Mouse (Mus musculus): ENCODE data around the gene 6330409D20Rik. TPM values are rescaled to one million over a fixed set of nuclear protein-coding genes. Genes with fewer than 3 reads are reported as not detected.

The 6330409D20Rik gene
- not detected for polyA plus RNA-seq (2015; fragmentation: Illumina TruSeq; extraction: RNeasy Lipid Tissue Mini Kit (QIAGEN cat#74804); ENCODE audit: insufficient read depth, low replicate concordance)

DNA sequence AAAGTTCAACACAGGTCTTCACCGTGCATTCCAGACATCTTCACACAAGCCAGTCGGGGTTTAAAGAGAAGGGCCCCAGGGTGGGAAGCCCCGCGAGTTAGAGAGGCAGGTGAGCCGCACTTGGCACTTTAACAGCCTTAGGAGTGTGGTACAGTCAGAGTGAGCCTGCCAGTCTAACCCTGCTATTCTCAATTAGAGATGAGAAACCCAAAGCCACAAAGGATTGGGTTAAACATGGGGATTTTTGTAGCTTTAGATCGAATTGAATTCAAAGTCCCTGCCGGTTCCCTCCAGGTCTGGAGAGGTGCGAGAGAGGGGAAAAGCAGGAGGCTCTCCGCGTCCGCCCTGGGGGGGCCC, at the start of gene 6330409D20Rik:
Gene 6330409D20Rik (minus strand): TSS at position 101 of the 357 bp plus-strand sequence.

DNA sequence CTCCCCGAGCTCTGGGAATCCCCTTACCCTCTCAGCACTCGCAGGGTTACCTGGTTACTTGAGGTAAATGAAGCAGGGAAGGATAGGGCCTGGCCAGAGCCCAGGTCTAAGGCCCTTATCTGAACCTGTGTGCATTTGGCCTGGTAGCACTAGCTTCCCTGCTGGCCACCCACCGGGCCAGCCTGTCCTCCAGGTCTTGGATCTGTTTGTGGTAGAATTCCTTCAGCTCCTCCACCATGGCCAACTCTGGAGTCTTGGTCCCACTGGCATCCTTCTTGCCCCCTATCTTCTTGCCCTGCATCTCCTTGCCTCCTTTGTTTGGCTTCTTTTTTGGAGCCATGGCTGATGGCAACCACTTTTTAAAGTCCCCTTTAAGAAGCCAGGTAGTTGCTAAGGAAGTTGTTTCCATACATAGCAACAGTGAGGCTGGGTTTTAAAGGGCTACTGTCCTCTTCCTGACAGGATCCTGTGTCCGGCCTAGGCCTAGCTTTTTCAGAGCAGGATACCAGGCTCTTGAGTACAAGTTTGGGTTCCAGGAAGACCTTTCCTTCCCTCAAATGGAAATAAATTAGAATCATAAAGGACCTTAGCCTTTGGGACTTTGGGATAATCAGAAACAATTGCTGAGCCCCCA, 43.3 kb upstream of the 6330409D20Rik start, which contains the start of gene Cfap157:
Gene Cfap157 (minus strand): TSS at position 381 of the 634 bp plus-strand sequence.

DNA sequence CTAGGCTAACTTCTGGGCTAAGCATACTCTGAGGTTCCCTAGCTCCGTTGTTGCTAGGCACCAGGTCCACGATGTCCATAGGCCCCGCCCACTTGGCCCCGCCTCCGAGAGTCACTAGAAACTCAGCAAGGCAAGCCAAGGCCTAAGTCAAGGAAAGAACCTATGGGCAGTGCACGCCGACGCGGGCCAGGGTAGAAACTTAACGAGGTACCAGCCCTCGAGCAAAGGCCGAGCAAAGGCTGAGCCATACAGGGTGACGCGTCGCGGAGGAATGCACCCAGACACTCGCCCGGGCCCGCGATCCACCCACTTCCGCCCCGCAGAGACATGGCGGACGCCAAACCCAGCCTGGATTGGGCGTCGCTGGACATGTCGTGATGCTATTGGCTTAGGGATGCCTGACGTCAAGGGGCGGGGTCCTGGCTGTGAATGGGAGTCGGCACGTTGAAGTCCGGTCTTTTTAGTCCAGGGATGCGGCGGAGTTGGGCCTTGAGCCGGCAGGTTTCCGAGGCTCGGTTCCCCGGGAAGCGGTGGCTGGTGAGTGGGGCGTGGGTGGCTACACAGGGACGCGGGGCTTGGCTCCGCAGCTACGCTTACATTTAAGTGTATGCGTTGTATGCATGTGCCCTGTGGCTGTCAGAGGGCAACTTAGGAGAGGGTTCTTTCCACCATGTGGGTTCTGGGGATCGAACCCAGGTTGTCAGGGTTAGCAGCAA, 34.7 kb upstream of the 6330409D20Rik start, which contains the start of the genes Ttc16 and Ptrh1:
Gene Ttc16 (minus strand): TSS at position 275 of the 716 bp plus-strand sequence.
Gene Ptrh1 (plus strand): TSS at position 428 of the 716 bp plus-strand sequence.

DNA sequence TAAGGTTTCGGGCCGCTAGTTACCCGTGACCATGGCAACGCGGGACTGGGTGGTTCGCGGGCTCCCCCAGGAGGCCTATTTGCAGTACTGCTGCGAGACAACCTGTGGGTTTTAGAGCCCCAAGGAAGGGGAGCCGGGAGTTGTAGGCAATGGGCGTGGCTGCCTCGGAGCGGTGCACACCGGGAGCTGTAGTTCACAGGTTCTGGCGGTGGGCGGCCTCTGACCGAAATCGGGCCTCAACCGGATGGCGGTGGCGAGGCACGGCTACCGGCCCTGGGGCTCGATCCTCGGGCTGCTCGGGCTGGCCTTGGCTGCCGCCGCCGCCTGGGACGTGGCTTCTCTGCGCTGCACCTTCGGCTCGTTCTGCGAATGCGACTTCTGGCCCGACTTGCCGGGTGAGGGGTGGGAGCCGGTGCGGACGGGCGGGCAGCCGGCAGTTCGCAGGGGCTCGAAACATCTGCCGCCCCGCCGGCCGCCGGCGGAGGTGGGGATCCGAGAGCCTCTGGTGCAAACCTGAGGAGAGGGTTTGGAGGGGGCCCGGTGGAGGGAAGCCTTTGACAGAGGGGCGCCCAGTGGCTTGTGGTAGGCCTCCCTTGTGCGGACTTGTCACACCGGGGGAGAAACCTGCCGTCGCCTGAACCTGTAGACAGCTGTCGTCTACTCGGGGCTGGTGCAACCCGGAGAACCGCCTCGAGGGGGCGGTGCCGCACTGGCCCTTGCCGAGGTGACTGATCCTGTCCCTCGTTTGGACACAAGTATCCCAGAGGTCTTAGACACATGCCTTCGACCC, 16.4 kb upstream of the 6330409D20Rik start, which contains the start of gene Tor2a:
Gene Tor2a (plus strand): TSS at position 179 of the 790 bp plus-strand sequence.

DNA sequence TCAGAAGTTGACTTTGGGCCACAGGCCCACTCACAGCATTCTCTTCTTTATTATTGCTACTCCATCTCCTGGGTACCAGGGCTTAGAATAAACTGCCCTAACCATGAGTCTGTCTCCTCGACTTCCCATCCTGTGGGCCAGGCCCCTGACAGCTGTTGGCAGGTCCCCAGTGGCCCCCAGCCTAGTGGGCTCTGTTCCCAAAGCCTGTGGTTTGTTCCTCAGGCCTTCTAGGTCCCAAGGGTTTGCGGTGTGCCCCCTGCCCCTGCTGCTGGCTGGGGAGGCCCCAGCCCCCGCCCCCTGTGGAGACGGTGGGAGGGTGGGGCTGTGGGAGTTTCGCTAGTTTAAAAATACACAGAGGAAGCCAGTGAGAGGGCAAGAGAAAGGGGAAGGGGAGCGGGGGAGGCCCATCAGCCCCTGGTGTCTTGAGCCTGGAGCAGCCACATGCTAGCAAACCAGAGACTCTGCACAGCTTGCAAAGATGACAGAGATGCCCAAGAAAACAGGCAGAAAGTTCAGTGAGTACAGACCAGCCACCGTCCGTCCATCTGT, 20.1 kb downstream of the 6330409D20Rik start, which contains the start of gene Sh2d3c:
Gene Sh2d3c (plus strand): TSS at position 375 of the 549 bp plus-strand sequence.

DNA sequence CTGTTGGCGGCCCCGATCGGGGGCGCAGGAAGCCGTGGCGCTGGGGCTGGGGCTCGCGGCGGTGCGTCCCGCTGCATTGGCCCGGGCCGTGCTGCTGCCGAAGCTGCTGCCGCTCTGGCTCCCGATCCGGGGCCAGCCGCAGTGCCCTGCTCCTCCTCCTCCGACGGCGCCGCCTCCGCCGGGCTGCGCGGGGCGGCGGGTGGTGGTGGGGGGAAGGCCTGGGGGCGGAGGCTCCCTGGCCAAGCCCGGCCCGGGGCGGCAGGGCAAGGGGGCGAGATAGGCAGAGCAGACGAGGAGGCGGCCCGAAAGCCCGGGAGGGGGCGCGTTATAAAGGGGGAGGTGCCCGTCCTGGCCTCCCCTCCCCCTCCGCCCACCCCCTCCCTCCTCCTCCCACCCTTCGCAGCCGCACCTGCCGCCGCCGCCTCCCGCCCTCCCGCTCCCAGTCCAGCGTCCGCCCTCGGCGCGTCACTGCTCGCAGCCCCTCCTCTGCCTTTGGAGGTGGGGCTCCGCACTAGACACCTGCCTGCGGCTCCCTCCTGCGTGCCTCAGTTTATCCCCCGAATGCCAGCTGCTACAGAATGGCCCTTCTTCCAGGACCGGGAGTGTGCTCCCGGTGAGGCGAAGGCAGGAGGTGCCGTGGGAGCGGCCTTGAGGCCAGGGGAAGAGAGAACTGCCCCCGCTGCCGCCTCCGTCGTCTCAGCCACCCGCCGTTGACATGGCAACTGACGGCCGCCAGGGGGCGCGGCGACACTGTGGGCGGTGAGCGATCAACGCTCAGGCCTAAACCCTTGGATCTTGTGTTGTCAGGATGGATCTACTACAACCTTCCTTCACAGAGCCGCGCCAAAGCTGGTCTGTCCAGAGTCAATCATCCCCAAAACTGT, 27.6 kb downstream of the 6330409D20Rik start, which contains the start of gene Cdk9:
Gene Cdk9 (minus strand): TSS at position 143 of the 884 bp plus-strand sequence.

DNA sequence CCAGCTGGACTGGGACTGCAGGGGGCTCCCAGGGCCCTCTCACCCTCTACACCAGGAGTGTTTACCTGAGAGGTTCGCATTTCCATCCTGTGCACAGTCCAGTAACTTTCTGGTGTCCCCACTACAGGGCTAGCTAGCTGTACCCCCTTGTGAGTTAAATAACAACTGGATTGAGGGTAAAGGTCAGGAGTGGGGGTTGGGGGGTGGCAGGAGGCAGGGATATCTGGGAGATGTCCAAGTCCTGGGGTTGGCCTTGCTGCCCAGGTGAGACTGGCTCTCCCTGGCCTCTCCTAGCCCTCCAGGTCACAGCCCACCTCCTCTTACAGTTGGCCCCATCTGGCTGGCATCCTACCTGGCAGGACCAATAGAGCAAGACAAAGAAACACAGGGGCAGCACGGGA, 36.8 kb downstream of the 6330409D20Rik start, which contains the start of gene Fpgs:
Gene Fpgs (minus strand): TSS at position 125 of the 401 bp plus-strand sequence.

Other genes with a start within 250 kb of the 6330409D20Rik start
- 28.0 TPM for gene Fam102a, start 205.7 kb downstream of the 6330409D20Rik start, polyA plus RNA-seq (2015; fragmentation: Illumina TruSeq; extraction: RNeasy Lipid Tissue Mini Kit (QIAGEN cat#74804); ENCODE audit: insufficient read depth, low replicate concordance)
- 56.7 TPM for gene Dpm2, start 170.2 kb downstream of the 6330409D20Rik start, polyA plus RNA-seq (2015; fragmentation: Illumina TruSeq; extraction: RNeasy Lipid Tissue Mini Kit (QIAGEN cat#74804); ENCODE audit: insufficient read depth, low replicate concordance)
- not detected for gene Pip5kl1, start 166.2 kb downstream of the 6330409D20Rik start, polyA plus RNA-seq (2015; fragmentation: Illumina TruSeq; extraction: RNeasy Lipid Tissue Mini Kit (QIAGEN cat#74804); ENCODE audit: insufficient read depth, low replicate concordance)
- gene 9430097D07Rik, start 165.3 kb downstream of the 6330409D20Rik start, polyA plus RNA-seq (2015; fragmentation: Illumina TruSeq; extraction: RNeasy Lipid Tissue Mini Kit (QIAGEN cat#74804); ENCODE audit: insufficient read depth, low replicate concordance), result 0.15 TPM
- 16.1 TPM for gene St6galnac4, start 153.9 kb downstream of the 6330409D20Rik start, polyA plus RNA-seq (2015; fragmentation: Illumina TruSeq; extraction: RNeasy Lipid Tissue Mini Kit (QIAGEN cat#74804); ENCODE audit: insufficient read depth, low replicate concordance)
- gene St6galnac6, start 141.3 kb downstream of the 6330409D20Rik start, polyA plus RNA-seq (2015; fragmentation: Illumina TruSeq; extraction: RNeasy Lipid Tissue Mini Kit (QIAGEN cat#74804); ENCODE audit: insufficient read depth, low replicate concordance), result 11.3 TPM
- 6.3 TPM for gene Ak1, start 119.3 kb downstream of the 6330409D20Rik start, polyA plus RNA-seq (2015; fragmentation: Illumina TruSeq; extraction: RNeasy Lipid Tissue Mini Kit (QIAGEN cat#74804); ENCODE audit: insufficient read depth, low replicate concordance)
- gene Eng, start 94.4 kb downstream of the 6330409D20Rik start, polyA plus RNA-seq (2015; fragmentation: Illumina TruSeq; extraction: RNeasy Lipid Tissue Mini Kit (QIAGEN cat#74804); ENCODE audit: insufficient read depth, low replicate concordance), result 19.9 TPM
- 9.0 TPM for gene Fpgs, start 36.9 kb downstream of the 6330409D20Rik start, polyA plus RNA-seq (2015; fragmentation: Illumina TruSeq; extraction: RNeasy Lipid Tissue Mini Kit (QIAGEN cat#74804); ENCODE audit: insufficient read depth, low replicate concordance)
- 102 TPM for gene Cdk9, start 27.9 kb downstream of the 6330409D20Rik start, polyA plus RNA-seq (2015; fragmentation: Illumina TruSeq; extraction: RNeasy Lipid Tissue Mini Kit (QIAGEN cat#74804); ENCODE audit: insufficient read depth, low replicate concordance)
- gene Sh2d3c, start 20.0 kb downstream of the 6330409D20Rik start, polyA plus RNA-seq (2015; fragmentation: Illumina TruSeq; extraction: RNeasy Lipid Tissue Mini Kit (QIAGEN cat#74804); ENCODE audit: insufficient read depth, low replicate concordance), result 19.7 TPM
- gene Tor2a, start 16.2 kb upstream of the 6330409D20Rik start, polyA plus RNA-seq (2015; fragmentation: Illumina TruSeq; extraction: RNeasy Lipid Tissue Mini Kit (QIAGEN cat#74804); ENCODE audit: insufficient read depth, low replicate concordance), result 12.6 TPM
- gene Ttc16, start 34.6 kb upstream of the 6330409D20Rik start, polyA plus RNA-seq (2015; fragmentation: Illumina TruSeq; extraction: RNeasy Lipid Tissue Mini Kit (QIAGEN cat#74804); ENCODE audit: insufficient read depth, low replicate concordance), result 0.12 TPM
- gene Ptrh1, start 34.8 kb upstream of the 6330409D20Rik start, polyA plus RNA-seq (2015; fragmentation: Illumina TruSeq; extraction: RNeasy Lipid Tissue Mini Kit (QIAGEN cat#74804); ENCODE audit: insufficient read depth, low replicate concordance), result 2.1 TPM
- gene Cfap157, start 43.4 kb upstream of the 6330409D20Rik start, polyA plus RNA-seq (2015; fragmentation: Illumina TruSeq; extraction: RNeasy Lipid Tissue Mini Kit (QIAGEN cat#74804); ENCODE audit: insufficient read depth, low replicate concordance), result not detected
- 7.0 TPM for gene Stxbp1, start 106.2 kb upstream of the 6330409D20Rik start, polyA plus RNA-seq (2015; fragmentation: Illumina TruSeq; extraction: RNeasy Lipid Tissue Mini Kit (QIAGEN cat#74804); ENCODE audit: insufficient read depth, low replicate concordance)
- 3.2 TPM for gene Fam129b, start 135.1 kb upstream of the 6330409D20Rik start, polyA plus RNA-seq (2015; fragmentation: Illumina TruSeq; extraction: RNeasy Lipid Tissue Mini Kit (QIAGEN cat#74804); ENCODE audit: insufficient read depth, low replicate concordance)
- 2,666 TPM for gene Rpl12, start 220.5 kb upstream of the 6330409D20Rik start, polyA plus RNA-seq (2015; fragmentation: Illumina TruSeq; extraction: RNeasy Lipid Tissue Mini Kit (QIAGEN cat#74804); ENCODE audit: insufficient read depth, low replicate concordance)
- gene Lrsam1, start 220.6 kb upstream of the 6330409D20Rik start, polyA plus RNA-seq (2015; fragmentation: Illumina TruSeq; extraction: RNeasy Lipid Tissue Mini Kit (QIAGEN cat#74804); ENCODE audit: insufficient read depth, low replicate concordance), result 5.3 TPM
- gene Slc2a8, start 241.1 kb upstream of the 6330409D20Rik start, polyA plus RNA-seq (2015; fragmentation: Illumina TruSeq; extraction: RNeasy Lipid Tissue Mini Kit (QIAGEN cat#74804); ENCODE audit: insufficient read depth, low replicate concordance), result 2.0 TPM